Mouse (Mus musculus) G1E (cell line): ENCODE measurements around the gene Pxmp4.

Source experiments
- CTCF ChIP-seq: IDR thresholded peaks from 2 replicates; pipeline ENCODE4 v1.5.1; 2012; ENCODE audit warnings: low read depth, low read length, inconsistent platforms, mixed read lengths
- TAL1 ChIP-seq: conservative IDR thresholded peaks from 2 replicates; pipeline ENCODE4 v1.6.1; 2012; ENCODE audit warnings: low read depth, low read length, inconsistent platforms, mixed read lengths

GRCm38 (mm10) chr2:154639115-154639514 lies 35.6 kb upstream of the Pxmp4 start:
- TF ChIP-seq CTCF: no peak
- TF ChIP-seq TAL1: no peak
